Mouse (Mus musculus): ENCODE results near the gene Acin1. TPM values are rescaled to one million over a fixed set of nuclear protein-coding genes. Genes with fewer than 3 reads are reported as not detected.

Gene Acin1
- total and polyA plus RNA-seq, 3 experiments: 74.0 to 324 (median 118) TPM

GRCm38 (mm10) chr14:54624976-54625375 is 61.8 kb downstream of the Acin1 start:
- in situ Hi-C loops (cut with MboI; ENCODE audit: low pct_ligation_motif_present, low pct_unique_long_range_greater_than_20kb, low sequenced_read_pairs) (loop anchor here (25.0 kb wide), 1 partner anchor 563 kb away; no protein-coding TSS in a partner anchor), dilution Hi-C loops (cut with MboI; ENCODE audit: extremely low pct_ligation_motif_present, extremely low pct_unique_long_range_greater_than_20kb, low sequenced_read_pairs) (no loop called here)
- H3K4me3 ChIP-seq (replicated peaks in 1 of 3; ENCODE audit: low read depth in 2 of 3, low read length in 2 of 3, poor library complexity in 1 of 3): no peak overlapping the region
- H3K27me3 ChIP-seq (replicated peaks): no peaks in the 10 kb centered on the region
- H3K9ac ChIP-seq (ENCODE audit: insufficient read depth, low read depth): no peak overlapping the region
- no peaks in the 10 kb centered on the region for H3K9me3 ChIP-seq (replicated peaks; ENCODE audit: low read length)
- H3K27ac ChIP-seq (ENCODE audit: insufficient read depth, low read depth): no peak overlapping the region
- DNase-seq (ENCODE audit: extremely low read depth): no peak
- peaks cover 0 to 17% of the 10 kb centered on the region in 2 experiments for H3K36me3 ChIP-seq (replicated peaks in 1 of 2; ENCODE audit: control insufficient read depth in 1 of 2, insufficient read depth in 1 of 2, low read length in 1 of 2)
- no peaks in the 10 kb centered on the region for H3K79me2 ChIP-seq (replicated peaks; ENCODE audit: control insufficient read depth, extremely low read depth, insufficient read depth, poor library complexity, severe bottlenecking)
- peaks cover 0 to 4% of the 10 kb centered on the region in 2 experiments; a peak in 1 of 4 replicates for H3K4me1 ChIP-seq (ENCODE audit: control insufficient read depth in 1 of 2, insufficient read depth in 2 of 2)
- no peak overlapping the region for H3K4me2 ChIP-seq (ENCODE audit: insufficient read depth, low read depth, poor library complexity, severe bottlenecking)
- TF ChIP-seq MXI1 (IDR thresholded peaks at IDR 0.05; ENCODE audit: low read depth, low read length) (no peak), UBTF (IDR thresholded peaks at IDR 0.05; ENCODE audit: low read depth, low read length) (no peak), POLR2AphosphoS2 (IDR thresholded peaks at IDR 0.05; ENCODE audit: low read depth, low read length) (no peak), ZC3H11A (IDR thresholded peaks at IDR 0.05; ENCODE audit: low read depth, low read length) (no peak), SIN3A (IDR thresholded peaks at IDR 0.05; ENCODE audit: low read length) (no peak), MAX (IDR thresholded peaks at IDR 0.05; ENCODE audit: low read length) (no peak), BHLHE40 (IDR thresholded peaks at IDR 0.05; ENCODE audit: low read depth, low read length) (no peak), GABPA (IDR thresholded peaks at IDR 0.05; ENCODE audit: insufficient replicate concordance, low read depth, low read length) (no peak), USF2 (conservative IDR thresholded peaks at IDR 0.05; ENCODE audit: low read depth, low read length) (no peak), NRF1 (IDR thresholded peaks at IDR 0.05; ENCODE audit: low read depth, low read length) (no peak), CHD2 (IDR thresholded peaks at IDR 0.05; ENCODE audit: low read length) (no peak), NELFE (IDR thresholded peaks at IDR 0.05; ENCODE audit: low read depth, low read length) (no peak), TBP (conservative IDR thresholded peaks at IDR 0.05; ENCODE audit: low read depth, low read length) (no peak), SMC3 (IDR thresholded peaks at IDR 0.05; ENCODE audit: low read depth, low read length) (no peak), PAX5 (IDR thresholded peaks at IDR 0.05; ENCODE audit: low read length) (no peak)

- Histone ChIP-seq H3K4me2 (ENCODE audit: insufficient read depth, low read depth, poor library complexity, severe bottlenecking) (no peak overlapping the region), H3K79me2 (replicated peaks; ENCODE audit: control insufficient read depth, extremely low read depth, insufficient read depth, poor library complexity, severe bottlenecking) (no peaks in the 10 kb centered on the region), H3K27me3 (replicated peaks) (no peaks in the 10 kb centered on the region), H3K4me3 (replicated peaks in 1 of 3; ENCODE audit: low read depth in 2 of 3, low read length in 2 of 3, poor library complexity in 1 of 3) (no peak overlapping the region), H3K36me3 (replicated peaks in 1 of 2; ENCODE audit: control insufficient read depth in 1 of 2, insufficient read depth in 1 of 2, low read length in 1 of 2) (peaks cover 0 to 4% of the 10 kb centered on the region in 2 experiments), H3K9me3 (replicated peaks; ENCODE audit: low read length) (peaks cover 3% of the 10 kb centered on the region), H3K4me1 (ENCODE audit: control insufficient read depth in 1 of 2, insufficient read depth in 2 of 2) (peaks cover 0 to 4% of the 10 kb centered on the region in 2 experiments; a peak in 1 of 4 replicates), H3K27ac (ENCODE audit: insufficient read depth, low read depth) (no peak overlapping the region), H3K9ac (ENCODE audit: insufficient read depth, low read depth) (no peak overlapping the region)
- in situ Hi-C loops (cut with MboI; ENCODE audit: low pct_ligation_motif_present, low pct_unique_long_range_greater_than_20kb, low sequenced_read_pairs): no loop called here
- no peak for TF ChIP-seq RAD21 (IDR thresholded peaks at IDR 0.05; ENCODE audit: low read depth, low read length)
- TF ChIP-seq CHD1 (IDR thresholded peaks at IDR 0.05; ENCODE audit: low read depth, low read length): no peak
- TF ChIP-seq SMC3 (IDR thresholded peaks at IDR 0.05; ENCODE audit: low read depth, low read length): no peak
- no peak for TF ChIP-seq USF2 (conservative IDR thresholded peaks at IDR 0.05; ENCODE audit: low read depth, low read length)
- TF ChIP-seq UBTF (IDR thresholded peaks at IDR 0.05; ENCODE audit: low read depth, low read length): no peak
- TF ChIP-seq CHD2 (IDR thresholded peaks at IDR 0.05; ENCODE audit: low read length): no peak
- TF ChIP-seq CTCF (conservative IDR thresholded peaks at IDR 0.05 in 1 of 2, IDR thresholded peaks at IDR 0.05 in 1 of 2; ENCODE audit: low read depth in 2 of 2, low read length in 2 of 2): no peak
- no peak for TF ChIP-seq ZNF384 (IDR thresholded peaks at IDR 0.05; ENCODE audit: low read depth, low read length)
- TF ChIP-seq EP300 (IDR thresholded peaks at IDR 0.05; ENCODE audit: low read length): no peak
- no peak for TF ChIP-seq ZC3H11A (IDR thresholded peaks at IDR 0.05; ENCODE audit: low read depth, low read length)
- TF ChIP-seq POLR2A (IDR thresholded peaks at IDR 0.05; ENCODE audit: low read depth, low read length): no peak
- no peak for TF ChIP-seq IRF4 (IDR thresholded peaks at IDR 0.05; ENCODE audit: low read depth, low read length)
- no peak for TF ChIP-seq BHLHE40 (IDR thresholded peaks at IDR 0.05; ENCODE audit: low read depth, low read length)
- no peak for TF ChIP-seq MAZ (IDR thresholded peaks at IDR 0.05; ENCODE audit: low read depth, low read length)
- TF ChIP-seq RCOR1 (conservative IDR thresholded peaks at IDR 0.05; ENCODE audit: low read depth, low read length): no peak
- TF ChIP-seq MAFK (IDR thresholded peaks at IDR 0.05; ENCODE audit: insufficient replicate concordance, low read length): no peak
- TF ChIP-seq MEF2A (IDR thresholded peaks at IDR 0.05; ENCODE audit: borderline replicate concordance, low read depth, low read length): no peak
- no peak for DNase-seq (ENCODE audit: extremely low read depth)
- dilution Hi-C loops (cut with MboI; ENCODE audit: extremely low pct_ligation_motif_present, extremely low pct_unique_long_range_greater_than_20kb, low sequenced_read_pairs): no loop called here
Observed at GRCm38 (mm10) chr14:54623334-54623733, 63.4 kb downstream of the Acin1 start.

Measured in CH12.LX (cell line).